Mouse (Mus musculus) kidney, adult 18-20 months (tissue): ENCODE data around the gene Ppp6r3.

Experiments used
- DNase-seq: peaks from one replicate; pipeline ENCODE4 v3.0.0; 2021

Gene Ppp6r3

DNA sequence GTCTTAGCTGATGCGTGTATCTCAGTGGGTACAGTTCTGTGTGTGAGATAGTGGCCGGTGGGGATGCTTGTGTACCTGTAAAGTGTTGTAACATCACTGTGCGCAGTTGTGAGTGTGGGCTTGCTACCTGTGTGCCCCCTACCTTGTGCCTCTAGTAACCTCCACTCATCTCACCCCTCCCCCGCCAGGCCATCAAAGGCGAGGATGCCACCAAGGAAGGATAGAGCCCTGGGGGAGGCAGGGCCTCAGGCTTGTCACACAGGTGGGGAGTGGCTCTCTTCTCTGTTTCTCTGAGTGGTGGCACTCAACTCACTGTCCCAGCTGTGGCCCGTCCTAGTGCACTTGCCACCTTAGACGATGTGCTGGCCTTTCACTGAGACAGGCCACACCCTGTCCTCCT is 144.5 kb downstream of the Ppp6r3 start:
- no peak for DNase-seq

- DNase-seq, result no peak
These were observed 146.3 kb downstream of the Ppp6r3 start for GRCm38 (mm10) chr19:3429156-3429816.

DNA sequence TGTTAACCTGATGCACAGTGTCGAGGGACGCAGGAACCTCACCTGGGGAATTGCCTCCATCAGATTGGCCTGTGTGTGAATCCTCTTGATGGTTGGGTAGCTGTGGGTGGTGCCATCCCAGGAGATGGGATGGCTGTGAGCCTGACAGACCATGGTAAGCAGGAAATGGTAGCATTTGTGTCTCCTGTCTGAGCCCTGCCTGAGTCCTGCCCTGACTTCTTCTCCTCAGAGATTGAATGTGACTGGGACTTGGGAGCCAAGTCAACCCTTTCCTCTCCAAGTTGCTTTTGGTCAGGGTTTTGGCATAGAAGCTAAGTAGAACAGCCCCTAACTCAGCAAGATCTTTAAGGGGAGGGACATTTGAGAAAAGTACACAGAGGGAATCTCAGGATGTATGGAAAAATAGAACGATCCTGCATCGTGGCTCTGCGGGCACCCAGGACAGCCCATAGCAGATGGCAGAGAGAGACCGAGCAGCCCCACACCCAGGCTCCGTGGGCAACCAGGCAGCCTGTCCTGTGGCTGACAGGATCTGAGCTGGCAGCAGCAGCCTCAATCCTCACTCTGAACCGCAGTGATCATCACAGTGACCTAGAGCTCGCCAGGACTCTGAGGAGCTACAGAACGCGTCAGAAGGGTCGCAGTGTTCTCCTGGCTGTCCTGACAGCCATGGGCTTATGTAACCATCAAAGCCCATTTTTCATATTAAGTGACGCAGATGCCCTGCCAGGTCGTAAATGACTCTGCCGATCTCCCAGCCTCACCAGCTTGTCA is 147.3 kb downstream of the Ppp6r3 start:
- DNase-seq, result no peak

DNA sequence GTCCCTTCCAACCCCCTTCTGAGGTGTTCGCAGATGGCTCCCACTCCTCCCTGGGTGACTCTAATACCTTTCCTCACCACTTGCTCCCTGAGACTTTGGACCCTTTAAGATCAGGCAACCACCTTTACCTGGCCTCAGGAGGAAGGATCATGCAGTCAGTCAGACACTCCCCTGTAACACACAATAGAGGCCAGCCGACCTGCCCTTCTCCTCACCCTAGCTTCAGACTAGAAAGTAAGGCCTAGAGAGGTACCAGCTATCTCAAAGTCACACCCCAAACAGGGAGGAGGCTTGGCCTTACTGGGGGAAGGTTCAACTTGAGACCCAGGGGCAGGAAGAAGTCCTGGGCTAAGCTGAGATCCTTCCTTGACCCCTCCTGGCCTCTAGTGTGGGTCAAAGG is 151.3 kb downstream of the Ppp6r3 start:
- DNase-seq, result no peak

- no peak for DNase-seq
These were observed 152.6 kb downstream of the Ppp6r3 start for GRCm38 (mm10) chr19:3422981-3423380.

DNA sequence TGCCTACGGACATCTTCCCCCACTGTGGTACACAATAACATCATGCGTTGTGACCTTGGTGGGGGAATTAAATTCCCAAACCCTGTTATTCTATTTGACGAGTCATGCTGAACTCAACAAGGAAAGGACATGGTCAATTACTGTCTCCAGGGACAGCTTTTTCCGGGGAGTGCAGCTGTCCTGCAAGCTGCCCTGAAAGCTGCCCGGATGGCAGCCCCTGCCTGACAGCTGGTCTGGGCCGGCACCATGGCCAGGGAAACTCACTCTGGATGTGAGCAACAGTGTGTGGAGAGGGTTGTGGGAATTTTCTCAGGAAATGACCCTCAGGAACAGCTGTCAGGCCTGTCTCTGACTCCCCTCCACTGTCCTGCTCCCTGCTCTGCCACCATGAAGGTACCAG is 153.1 kb downstream of the Ppp6r3 start:
- no peak for DNase-seq

DNA sequence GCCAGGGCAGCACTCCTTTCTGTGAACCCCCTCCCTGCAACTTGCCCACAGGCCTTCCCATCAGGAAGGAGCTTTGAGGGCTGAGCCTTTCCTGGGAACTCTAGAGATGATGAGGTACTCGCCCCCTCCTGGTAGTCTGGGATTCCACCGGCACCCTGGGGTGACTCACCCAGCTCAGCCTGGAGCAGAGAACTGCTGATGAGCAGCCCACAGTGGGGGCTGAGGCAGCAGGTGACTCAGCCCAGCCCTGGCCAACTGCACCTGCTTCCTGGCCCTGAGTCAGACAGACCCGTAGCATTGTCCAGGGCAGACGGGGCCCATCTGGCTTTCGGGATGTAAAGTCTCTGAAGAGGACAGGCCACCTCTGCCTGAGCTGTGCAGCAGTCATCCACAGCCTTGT is 156.3 kb downstream of the Ppp6r3 start:
- DNase-seq, result no peak

- peak; percentile 11 for DNase-seq
These were observed 161.2 kb downstream of the Ppp6r3 start, which contains the start of gene Gal for GRCm38 (mm10) chr19:3414268-3414733. Gene Gal, minus strand, starts transcription at chr19:3414544.

DNA sequence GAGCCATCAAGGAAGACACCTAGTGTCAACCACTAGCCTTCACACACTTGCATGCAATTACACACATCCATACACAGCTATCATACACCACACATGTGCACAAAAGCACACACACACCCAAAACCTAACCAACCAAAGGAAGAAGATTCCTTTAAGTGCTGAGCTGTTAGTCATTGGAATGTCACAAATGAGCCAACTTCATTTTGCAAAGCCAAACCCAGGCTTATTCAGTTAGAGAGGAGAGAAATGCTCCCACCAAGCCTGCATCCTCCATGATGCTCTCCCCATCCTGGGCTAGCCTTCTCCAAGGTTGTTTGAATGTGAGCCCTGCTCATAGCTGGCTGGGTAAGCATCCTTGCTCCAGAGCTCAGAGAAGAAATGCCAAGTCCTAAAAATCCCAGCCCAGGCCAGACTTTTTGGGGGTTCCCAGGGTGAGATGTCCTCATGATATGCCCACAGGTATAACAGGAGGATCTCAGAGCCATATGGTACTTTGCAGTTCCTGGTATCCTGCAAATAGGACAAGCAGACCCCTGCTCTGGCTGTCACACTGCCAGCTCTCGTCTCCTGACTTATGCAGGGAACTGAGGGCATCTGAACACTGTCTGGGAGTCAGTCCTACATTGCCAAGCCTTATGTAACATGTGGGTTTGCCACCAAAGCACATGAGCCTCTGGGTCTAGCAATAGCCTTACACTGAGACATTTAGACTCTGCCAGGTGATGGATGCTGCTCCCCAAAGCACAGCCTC is 169.8 kb downstream of the Ppp6r3 start:
- DNase-seq, result no peak
